Mouse (Mus musculus) gastrocnemius, postnatal 36 days (tissue): ENCODE measurements at regions not wholly inside any gene's neighbourhood (a gene's known extent, or its start where the extent isn't known, plus 50 kb on each side); places are given as distances from the start of the nearest gene placed in this dataset.

Experiments used
- DNase-seq, 2 experiments: peaks; one replicate each; pipeline ENCODE4 v3.0.0; 2022
- intact Hi-C: fragments of 180-260 bp; cut with DNase I; formaldehyde crosslinking; loops from one replicate; pipeline ENCODE4 v1.15.1; 2025

DNA sequence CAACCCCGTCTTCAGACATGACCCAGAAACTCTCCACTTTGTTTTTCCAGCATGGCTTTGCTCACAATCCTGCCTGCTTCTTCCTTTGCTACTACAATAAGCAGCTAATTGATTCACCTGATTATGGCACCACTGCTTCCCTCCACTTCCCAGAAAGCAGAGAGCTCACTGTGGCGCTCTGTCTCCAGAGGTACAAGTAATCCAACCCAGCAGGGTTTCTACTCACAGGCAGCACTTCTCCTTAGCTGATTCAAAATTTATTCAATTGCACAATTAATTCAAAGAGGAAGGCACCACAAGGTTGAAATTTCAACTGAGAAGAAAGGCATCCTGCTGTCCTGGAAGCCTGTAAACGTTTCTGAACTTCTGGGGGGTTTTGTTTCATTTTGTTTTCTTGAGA lies 293.9 kb downstream of the Ptprc start:
- DNase-seq, result no peak
- intact Hi-C loops, result no loop called here

DNA sequence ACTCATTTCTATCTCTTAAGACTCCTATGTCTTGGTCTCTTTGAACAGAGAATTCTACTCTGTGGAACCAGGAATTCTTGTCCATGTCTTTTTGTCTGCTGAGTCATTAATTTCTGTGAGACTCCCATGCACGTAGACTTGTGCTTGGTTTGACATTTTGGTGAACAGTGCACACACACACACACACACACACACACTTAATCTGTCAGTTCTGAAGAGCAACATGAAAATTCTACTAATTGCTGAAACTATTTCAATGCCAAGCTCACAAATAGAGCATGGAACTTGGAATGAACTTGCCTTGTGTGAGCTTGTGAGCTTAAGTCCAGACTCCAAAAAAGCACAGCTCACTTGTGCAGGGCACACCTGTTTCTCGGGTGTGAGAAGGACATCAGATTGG lies 301.1 kb downstream of the Ptprc start:
- DNase-seq, result no peak
- intact Hi-C loops, result no loop called here

DNA sequence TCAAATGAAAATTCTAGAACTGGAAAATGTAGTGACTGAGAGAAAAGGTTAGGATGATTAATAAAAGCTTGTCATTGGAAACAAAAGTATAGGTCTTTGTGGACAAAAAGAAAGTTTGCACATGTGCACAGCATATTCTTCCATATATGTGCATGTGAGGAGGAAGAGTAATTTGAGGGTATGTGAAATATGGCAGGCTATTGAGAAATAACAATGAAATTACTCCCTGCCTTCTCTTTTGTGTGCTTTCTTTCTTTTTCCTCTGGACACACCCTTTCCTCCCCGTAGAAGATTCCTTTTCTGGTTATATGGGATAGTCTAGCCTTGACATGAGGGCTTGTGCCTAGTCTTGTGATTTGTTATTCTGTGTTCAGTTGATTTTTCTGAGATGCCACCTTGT lies 301.9 kb downstream of the Ptprc start:
- intact Hi-C loops, result no loop called here
- DNase-seq, result no peak

DNA sequence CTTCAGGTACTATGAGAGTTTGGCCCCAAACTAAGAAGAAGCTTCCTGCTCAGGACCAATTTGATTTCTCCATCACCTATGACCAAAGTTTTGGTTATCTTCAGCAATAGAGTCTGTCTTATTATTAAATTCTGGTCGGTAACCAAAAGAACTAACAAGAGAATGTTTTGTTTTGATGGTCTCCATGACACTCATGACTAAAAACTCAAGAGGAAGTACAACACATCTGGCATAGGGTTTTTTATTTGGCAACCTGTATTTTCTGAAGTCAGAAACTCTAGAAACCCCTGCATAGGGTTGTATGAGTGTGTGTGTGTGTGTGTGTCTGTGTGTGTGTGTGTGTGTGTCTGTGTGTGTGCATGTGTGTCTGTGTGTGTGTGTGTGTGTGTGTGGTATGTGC lies 310.5 kb downstream of the Ptprc start:
- no peak for DNase-seq
- intact Hi-C loops, result no loop called here

DNA sequence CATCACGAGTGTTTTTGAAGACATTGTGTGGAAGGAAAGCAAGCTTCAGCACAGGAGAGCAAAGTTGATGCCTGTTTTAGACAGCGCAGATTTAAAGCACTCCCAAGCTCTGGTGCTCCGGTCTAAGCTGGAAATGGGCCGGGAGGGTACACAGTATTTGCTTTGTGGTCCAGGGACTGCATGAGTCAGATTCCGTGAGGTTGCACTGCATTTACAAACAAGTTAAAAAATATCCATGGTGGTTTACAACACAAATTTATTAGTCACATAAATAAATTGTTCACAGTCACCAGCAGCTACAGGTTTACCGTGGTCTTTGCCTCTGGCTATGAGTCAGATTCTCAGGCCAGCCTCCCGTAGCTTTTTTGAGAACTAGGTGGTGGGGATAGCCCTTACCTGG lies 312.0 kb downstream of the Ptprc start:
- no peak for DNase-seq
- intact Hi-C loops, result no loop called here

DNA sequence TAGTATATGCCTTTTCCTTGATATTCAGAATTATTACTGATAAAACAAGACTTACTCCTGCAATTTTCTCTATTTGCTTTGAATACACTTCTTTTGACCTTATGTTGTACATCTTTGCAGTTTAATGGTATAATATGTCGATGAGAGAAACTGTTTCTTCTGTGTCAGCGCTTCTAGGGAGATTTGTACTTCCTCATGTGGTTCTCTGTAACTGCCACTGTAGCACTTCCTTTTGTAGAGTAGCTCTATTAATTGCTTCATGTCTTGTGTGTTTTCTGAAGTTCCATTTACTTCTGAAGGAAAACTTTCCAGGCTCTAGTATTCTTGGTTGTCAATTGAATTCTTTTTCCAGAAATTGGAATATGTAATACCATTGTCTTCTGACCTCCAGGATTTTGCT lies 323.2 kb downstream of the Ptprc start:
- DNase-seq, result no peak
- intact Hi-C loops, result no loop called here

DNA sequence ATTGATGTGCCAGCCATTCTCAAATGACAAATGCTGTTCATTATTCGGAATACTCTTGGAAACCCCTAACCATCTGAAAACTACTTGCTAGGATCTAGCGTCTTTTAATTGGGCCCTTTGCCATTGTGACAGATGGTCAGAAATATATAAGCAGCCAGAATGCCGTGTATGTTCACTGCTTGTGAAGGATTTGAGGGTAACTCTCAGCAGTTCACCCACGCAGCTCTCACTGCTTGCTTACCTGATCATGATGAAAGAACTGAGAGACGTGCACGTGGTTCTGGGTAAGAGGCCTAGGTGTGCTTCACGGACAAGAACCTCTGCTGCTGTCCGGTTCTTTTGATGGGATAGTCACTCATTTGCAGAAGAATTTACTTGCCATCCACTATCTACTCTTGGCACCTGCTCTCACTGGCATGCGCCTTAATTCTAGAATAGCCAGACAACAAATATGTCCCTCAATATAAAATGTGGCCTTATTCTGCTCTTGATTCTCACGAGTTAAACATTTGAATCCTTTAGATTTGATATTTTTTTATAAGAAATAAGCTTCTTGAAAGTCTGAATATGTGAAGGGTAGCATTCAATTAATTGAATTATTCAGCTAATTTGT lies 328.1 kb downstream of the Ptprc start:
- no peak for DNase-seq
- intact Hi-C loops, result no loop called here

DNA sequence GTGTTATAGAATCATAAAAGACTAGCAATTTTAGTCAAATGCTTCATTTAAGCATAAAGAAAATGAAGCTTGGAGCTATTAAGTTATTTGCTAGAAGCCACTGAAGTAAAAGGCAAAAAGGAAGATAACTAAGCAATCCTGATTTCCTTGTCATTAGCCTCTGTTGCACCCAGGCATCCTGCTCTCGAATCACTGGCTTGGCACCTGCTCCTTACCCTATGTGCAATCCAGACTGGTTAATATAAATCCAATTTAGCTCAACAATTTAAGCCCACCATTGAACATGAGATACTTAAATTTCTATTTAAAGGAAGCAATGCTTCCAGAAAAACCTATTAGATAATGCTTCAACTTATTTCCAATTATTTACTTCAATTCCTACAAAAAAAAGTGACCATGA lies 328.7 kb downstream of the Ptprc start:
- intact Hi-C loops, result no loop called here
- DNase-seq, result no peak

DNA sequence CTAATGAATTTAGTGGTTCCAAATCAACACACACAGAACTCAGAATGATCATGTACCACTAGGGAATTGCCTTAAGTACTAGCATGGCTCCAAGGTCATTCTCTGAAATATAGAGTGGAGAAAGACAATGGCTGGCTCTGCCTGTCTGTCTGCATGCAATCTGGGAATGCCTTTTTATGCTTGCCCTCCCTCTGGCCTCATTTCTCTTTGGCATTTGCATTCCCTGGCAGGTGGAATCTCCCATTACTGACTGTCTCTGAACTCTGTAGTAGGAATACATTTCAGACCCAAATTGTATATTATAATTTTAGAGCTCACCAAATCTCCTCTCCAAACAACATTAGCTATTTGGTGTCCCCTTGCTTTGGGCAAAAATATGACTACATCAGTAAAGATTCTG lies 335.0 kb downstream of the Ptprc start:
- DNase-seq, result no peak
- intact Hi-C loops, result no loop called here

DNA sequence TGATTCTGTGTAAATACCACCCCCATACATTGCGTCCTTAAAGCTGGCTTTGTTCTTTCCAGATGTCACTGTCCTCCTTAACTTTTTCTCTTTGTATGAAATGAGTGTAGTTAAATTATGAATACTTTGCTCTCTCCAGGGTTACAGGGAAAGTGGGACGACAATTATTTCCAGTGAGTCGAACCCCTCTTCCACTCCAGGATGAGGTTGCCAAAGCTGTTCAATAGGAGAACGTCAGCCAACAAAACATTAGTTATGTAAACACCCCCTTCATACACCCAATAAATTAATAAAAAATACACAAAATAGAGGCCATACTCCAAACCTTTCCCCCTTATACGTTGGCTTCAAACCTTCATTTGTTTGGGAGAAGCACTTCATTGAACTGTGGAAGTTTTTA lies 335.8 kb downstream of the Ptprc start:
- DNase-seq, result no peak
- intact Hi-C loops, result no loop called here

DNA sequence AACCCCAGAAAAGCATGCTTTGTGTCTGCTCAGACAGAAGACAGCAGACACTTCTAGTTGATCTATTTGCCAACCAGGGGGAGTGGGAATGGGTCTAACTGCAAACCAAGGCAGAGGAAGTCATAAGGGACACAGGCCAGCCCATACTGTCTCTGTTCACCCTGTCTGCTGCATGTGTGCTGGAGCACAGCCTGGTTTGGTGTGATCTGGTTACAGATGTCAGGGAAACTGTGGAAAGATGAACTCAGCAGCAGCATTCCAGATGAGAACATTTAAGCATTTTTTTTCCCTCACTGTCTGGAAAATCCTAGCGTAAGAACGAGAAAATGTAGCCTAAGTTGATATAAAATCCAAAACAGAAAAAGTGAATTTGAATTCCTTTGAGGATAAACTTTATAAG lies 336.2 kb downstream of the Ptprc start:
- no peak for DNase-seq
- intact Hi-C loops, result no loop called here

DNA sequence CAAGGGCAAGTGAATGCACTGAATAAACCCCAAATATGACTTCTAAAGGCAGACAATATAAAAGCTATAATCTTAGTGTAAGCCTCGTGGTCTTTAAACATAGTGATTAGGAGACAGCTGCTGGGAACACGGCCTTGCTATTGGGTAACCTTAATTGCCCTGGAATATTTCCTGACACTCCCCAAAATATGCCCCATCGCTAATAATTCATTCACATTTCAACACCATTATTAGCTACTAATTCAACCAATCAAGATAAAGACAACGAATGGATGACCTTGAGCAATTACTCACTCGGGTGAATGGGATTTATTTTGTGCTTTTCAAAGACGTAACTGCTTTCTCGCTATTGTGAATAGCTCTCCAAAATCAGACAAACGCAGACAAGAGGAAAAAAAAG lies 337.2 kb downstream of the Ptprc start:
- DNase-seq, result no peak
- intact Hi-C loops, result no loop called here

DNA sequence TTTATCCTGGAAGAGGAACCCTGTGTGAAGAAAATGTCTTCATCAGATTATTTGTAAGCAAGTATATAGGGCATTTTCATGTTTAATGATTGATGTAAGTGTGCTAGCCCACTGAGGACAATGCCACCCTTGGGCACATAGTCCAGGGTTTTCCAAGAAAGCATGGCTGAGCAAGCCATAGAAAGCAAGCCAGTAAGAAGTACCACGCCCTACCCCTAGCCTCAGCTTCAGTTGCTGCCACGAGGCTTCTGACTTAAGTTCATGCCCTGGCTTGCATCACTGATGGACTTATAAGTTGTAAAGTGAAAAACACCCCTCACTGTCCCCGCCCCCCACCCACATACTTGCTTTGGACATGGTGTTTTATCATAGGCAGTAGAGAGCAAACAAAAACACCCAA lies 342.0 kb downstream of the Ptprc start:
- intact Hi-C loops, result no loop called here
- no peak for DNase-seq

DNA sequence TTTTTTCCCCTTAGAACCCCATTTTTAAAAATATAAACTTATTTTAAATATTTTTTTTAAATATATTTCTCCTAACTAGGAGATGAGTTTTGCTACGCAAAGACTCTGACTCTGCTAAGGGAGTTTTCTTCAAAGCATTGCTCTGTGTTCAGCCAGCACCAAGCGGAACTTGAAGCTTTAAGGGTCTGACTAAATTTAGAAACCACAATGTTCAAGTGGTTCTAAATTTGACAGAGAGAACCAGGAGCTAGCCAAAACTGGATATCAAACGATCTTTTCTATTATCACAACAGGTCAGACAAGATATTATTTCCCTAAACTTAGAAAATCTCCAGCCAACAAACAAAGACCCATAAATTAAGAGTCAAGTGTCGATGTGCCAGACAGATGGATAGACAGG lies 344.2 kb downstream of the Ptprc start:
- DNase-seq, result no peak
- intact Hi-C loops, result no loop called here

DNA sequence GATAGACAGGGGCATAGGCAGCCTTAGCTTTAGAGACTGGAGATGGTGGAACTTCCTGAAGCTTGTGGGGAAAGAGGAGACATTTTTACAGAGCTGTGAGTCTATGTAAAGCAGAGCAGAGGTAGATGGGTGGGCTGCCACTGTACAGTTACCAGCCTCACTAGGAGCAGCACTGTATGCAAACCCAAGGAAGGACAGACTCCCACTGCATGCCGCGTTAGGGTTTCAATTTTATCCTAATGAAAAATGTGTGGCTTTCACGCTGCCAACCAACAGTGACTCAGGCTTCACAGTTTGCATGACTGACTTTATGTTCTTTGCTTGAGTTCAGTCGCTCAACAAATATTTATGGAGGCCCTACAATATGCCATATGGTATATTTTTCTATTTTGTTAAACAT lies 348.1 kb downstream of the Ptprc start:
- DNase-seq, result no peak
- intact Hi-C loops, result no loop called here

DNA sequence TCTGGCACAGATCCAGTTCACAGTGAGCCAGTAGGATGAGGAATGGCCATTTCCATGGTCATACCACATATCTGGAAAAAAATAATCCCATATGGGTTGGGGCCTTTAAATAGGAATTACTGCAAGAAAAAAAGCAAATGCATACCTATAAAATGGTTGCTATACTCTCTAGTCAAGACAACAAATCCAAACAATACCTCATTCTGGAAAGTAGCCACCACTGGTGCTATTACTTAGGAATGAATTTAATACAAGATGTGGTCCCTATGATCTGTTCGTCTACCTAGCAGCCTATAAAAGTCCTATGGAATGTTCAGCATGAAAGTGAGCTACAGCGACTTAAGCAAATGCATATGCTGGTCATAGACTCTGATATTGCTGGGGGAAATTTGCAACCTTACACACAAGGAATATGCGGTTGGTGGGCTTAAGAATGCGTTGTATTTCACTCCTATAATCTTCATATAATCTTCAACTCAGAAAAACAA lies 360.1 kb downstream of the Ptprc start:
- intact Hi-C loops, result no loop called here
- no peak for DNase-seq

DNA sequence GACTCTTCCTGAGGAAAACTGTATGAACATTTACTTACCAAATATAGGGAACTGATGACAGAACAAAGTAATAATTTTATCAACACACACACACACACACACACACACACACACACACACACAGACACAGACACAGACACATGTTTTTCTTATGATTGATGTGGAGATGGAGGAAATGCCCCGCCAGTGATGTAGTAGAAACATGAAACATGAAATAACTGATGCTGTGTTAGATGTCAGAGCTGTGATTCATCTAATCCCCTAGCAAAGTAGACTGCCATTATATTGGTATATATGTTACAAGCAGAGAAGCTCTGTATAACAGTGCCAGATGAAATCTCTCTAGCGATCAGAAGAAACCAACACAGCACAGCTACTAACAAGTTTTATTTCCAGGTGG lies 361.0 kb downstream of the Ptprc start:
- intact Hi-C loops, result no loop called here
- DNase-seq, result no peak

DNA sequence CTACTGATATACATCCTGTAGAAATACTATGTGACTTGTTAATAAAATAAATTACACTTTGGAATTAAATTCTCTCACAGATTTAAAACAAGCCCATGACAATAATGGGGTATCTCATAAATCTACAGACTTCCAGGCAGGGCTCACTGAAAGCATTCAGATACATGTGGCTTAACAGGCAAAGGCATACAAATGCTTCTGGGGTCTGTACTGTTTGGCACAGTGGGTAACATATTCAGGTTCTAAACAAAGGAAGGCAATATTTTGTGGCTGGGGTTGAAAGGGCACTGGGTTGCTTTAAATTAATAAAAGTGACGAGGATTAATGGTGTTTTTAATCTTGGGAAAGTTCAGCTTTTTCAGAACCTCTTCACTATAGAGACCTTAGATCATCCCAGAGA lies 361.8 kb downstream of the Ptprc start:
- intact Hi-C loops, result no loop called here
- DNase-seq, result no peak

DNA sequence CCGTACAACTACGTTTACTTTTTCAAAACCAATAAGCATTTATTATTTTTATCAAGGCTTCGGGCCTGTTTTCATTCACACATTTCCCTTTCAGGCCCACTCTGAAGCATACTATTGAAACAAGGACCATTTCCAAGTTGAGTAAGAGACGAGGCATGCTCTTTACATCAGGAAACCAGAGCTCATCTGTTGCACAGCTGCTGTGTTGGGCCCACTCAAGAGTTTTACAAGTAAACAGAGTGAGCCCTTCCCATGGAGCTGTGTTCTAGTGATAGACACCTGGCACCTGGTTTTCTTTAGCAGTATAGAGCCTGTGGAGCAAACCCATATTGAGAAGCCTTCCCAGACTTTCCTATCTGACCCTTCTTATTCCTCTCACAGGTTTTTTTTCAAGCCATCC lies 363.5 kb downstream of the Ptprc start:
- DNase-seq, result no peak
- intact Hi-C loops, result no loop called here

DNA sequence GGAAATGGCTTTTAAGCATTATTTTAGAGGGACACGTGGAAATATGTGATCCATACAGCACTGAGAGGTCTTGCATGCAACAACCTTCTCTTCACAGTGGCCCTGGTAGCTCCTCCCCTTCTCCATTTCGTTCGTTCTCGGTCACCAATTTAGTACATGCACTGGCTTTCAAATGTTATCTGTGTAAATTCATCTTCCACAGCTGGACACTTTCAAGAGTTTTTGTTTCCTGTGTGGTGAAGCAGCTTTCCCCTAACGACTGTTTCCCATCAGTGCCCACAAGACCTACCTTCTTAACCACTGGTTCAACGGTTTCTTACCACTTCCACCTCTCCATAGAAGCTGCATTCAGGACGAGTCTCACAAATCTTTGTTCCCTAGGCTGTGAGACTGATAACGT lies 368.8 kb downstream of the Ptprc start:
- intact Hi-C loops, result no loop called here
- no peak for DNase-seq

DNA sequence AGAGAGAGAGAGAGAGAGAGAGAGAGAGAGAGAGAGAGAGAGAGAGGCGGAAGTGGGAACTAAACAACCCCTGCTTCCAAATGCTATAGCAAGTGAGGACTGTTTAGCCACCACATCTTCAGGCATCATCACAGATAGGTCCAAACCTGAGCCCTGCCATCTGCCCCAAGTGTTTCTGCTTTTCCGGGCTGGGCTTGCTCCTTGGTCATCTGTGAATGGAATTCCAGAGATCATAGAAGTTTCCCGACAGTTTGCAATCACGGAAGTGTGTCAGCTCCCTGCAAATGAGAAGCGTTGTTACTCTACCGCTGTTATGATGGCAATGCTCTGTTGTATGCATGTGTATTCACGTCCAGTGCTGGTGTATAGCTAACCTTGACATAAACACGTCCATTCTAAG lies 369.3 kb downstream of the Ptprc start:
- intact Hi-C loops, result no loop called here
- DNase-seq, result no peak

DNA sequence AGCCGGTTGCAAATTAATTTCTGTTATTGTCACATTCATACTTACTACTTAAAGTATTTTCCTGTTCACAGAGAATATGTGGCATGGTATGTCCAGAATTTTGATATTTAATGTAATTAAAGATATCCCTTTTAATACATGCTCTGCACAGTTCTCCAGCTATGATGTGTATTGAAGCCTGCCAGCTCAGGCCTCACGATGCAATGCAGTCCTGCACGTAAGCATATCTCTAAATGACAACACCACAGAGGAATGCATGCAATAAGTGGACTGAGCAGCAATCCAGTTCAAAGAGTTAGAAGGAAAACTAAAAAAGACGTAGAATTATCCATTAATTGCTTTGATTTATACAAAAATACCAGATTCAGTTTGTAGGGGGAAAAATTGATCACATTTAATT lies 373.4 kb downstream of the Ptprc start:
- intact Hi-C loops, result no loop called here
- no peak for DNase-seq

DNA sequence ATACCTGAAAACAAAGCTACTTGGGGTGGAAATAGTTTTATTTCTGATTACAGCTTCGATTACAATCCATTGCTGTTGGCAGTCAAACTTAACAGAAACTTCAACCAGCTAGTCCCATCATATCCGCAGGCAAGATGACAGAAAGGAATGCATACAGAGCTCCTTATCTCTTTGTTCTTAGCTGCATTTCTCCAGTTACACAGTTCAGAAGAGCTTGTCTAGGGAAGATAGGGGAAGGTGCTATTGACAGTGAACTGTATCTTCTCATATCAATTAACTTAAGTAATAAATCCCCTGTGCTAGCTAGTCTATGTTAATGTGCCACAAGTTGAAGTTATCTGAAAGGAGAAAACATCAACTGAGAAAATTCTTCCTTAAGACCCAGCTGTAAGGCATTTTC lies 374.8 kb downstream of the Ptprc start:
- intact Hi-C loops, result no loop called here
- DNase-seq, result no peak
